Mouse (Mus musculus) bone marrow, adult 2 months (tissue): Measurements from ENCODE around the gene Akt2. TPM values are rescaled to one million over a fixed set of nuclear protein-coding genes. Genes with fewer than 3 reads are reported as not detected.
A peak's percentile ranks its signal among the peaks of the same experiment; 100 is the strongest.

Experiments used
- H3K27ac ChIP-seq: fragments of 200-500 bp; 2 replicates; pipeline ENCODE4 v1.5.1; 2012; ENCODE audit warnings: low read depth, mild to moderate bottlenecking, control low read depth, inconsistent platforms, low read length; ENCODE audit not compliant: control insufficient read depth, poor library complexity, insufficient read depth
- H3K4me1 ChIP-seq: fragments of 200-500 bp; 2 replicates; pipeline ENCODE4 v1.6.1; 2011; ENCODE audit warnings: low read length; ENCODE audit not compliant: control insufficient read depth, insufficient read depth
- H3K4me3 ChIP-seq: fragments of 200-500 bp; replicated peaks from 2 replicates; pipeline ENCODE3; 2011; ENCODE audit warnings: mild to moderate bottlenecking, low read depth, low read length, control low read depth; ENCODE audit not compliant: control insufficient read depth
- CTCF ChIP-seq: fragments of 200-500 bp; IDR thresholded peaks from 2 replicates; pipeline ENCODE4 v1.5.1; 2011; ENCODE audit warnings: low read length, control low read depth; ENCODE audit not compliant: control insufficient read depth, insufficient read depth
- POLR2A ChIP-seq: fragments of 200-500 bp; IDR thresholded peaks from 2 replicates; pipeline ENCODE4 v1.6.1; 2011; ENCODE audit warnings: low read depth, mild to moderate bottlenecking, control low read depth, low read length, borderline replicate concordance; ENCODE audit not compliant: control insufficient read depth
- WGBS: fragments of 180-500 bp; shearing (Covaris S2); methylation state at CpG from one replicate; pipeline ENCODE4 v1.1.7; 2018; 5-methylcytosine and 5-hydroxymethylcytosine counted together
- polyA plus RNA-seq: library from polyadenylated mRNA; stranded (reverse); fragments of >200 nt; gene quantifications from 2 replicates; pipeline ENCODE4 v1.2.4, GENCODE M21; 2011; ENCODE audit warnings: low replicate concordance; ENCODE audit not compliant: missing spikeins, insufficient read depth, insufficient read length

The Akt2 gene
- polyA plus RNA-seq, 1 experiment = 71.2 TPM

- no peak for TF ChIP-seq POLR2A
- H3K4me3 ChIP-seq = no peak overlapping the region
- 35% methylated on average over 5 of the region's 5 CpGs for WGBS
- peak overlapping the region; percentile 41; the same call in 1 of the 2 replicates for H3K27ac ChIP-seq
- H3K4me1 ChIP-seq = peaks cover 8% of the 10 kb centered on the region
Measured at GRCm38 (mm10) chr7:27607580-27607979, 16.2 kb downstream of the Akt2 start.

DNA sequence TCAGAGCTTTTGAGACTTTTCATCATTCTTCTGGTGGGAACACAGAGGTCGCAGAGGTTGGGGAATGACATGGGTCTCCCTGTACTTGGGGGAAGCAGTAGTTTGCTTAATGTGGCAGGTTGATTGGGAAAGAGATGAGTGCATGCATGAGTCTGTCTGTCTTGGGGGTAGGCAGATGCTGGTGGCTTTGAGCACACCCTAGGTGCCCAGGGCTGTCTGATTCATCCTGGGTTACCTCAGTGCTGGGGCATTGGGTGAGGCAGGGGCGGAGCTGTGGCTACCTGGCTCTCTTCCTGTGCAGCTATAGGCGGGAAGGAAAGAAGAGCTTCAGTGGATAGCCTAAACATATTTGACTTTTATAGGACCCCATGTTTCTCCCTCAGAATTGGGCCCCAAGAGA is 16.8 kb downstream of the Akt2 start:
- 43% methylated on average over 3 of the region's 3 CpGs for WGBS
- H3K27ac ChIP-seq = no peak overlapping the region

GRCm38 (mm10) chr7:27609285-27609684 is 17.9 kb downstream of the Akt2 start:
- H3K27ac ChIP-seq = no peak overlapping the region
- H3K4me1 ChIP-seq = peaks cover 8% of the 10 kb centered on the region
- WGBS = 62% methylated on average over 4 of the region's 4 CpGs
- no peak for TF ChIP-seq POLR2A
- TF ChIP-seq CTCF = no peak
- H3K4me3 ChIP-seq = no peak overlapping the region

More for the DNA sequence above, 16.8 kb downstream of the Akt2 start:
- peaks cover 8% of the 10 kb centered on the region for H3K4me1 ChIP-seq
- TF ChIP-seq POLR2A = no peak
- no peak for TF ChIP-seq CTCF
- no peak overlapping the region for H3K4me3 ChIP-seq

GRCm38 (mm10) chr7:27609688-27610087 is 18.3 kb downstream of the Akt2 start:
- H3K4me1 ChIP-seq = peaks cover 8% of the 10 kb centered on the region
- no peak for TF ChIP-seq CTCF
- no peak for TF ChIP-seq POLR2A
- no peak overlapping the region for H3K27ac ChIP-seq
- 30% methylated on average over 2 of the region's 2 CpGs for WGBS
- no peak overlapping the region for H3K4me3 ChIP-seq

DNA sequence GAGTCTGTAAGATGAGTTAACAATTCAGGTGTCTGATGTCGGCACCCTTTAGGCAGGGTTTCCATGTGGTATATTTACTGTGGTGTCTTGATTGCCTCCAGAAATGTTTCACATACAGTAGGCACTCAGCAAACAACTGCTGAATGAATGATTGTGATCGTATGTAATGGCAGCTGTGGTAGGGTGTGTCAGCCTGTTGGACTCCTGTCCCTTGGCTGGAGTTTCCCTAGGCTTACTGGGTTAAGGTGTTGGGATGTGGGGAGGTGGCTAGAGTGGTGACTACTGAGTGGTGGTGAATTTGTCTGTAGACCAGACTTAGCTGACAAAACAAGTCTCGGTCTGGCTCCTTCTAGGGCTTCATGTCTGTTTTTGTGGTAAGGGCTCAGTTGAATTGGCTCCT is 19.0 kb downstream of the Akt2 start:
- H3K27ac ChIP-seq = no peak overlapping the region
- H3K4me1 ChIP-seq = peaks cover 6% of the 10 kb centered on the region
- no peak overlapping the region for H3K4me3 ChIP-seq
- 90% methylated on average over 3 of the region's 3 CpGs for WGBS
- TF ChIP-seq CTCF = no peak
- TF ChIP-seq POLR2A = no peak

GRCm38 (mm10) chr7:27610871-27611270 is 19.5 kb downstream of the Akt2 start:
- 94% methylated on average over 5 of the region's 5 CpGs for WGBS
- no peak overlapping the region for H3K27ac ChIP-seq
- H3K4me1 ChIP-seq = peaks cover 5% of the 10 kb centered on the region
- no peak overlapping the region for H3K4me3 ChIP-seq
- TF ChIP-seq CTCF (no peak), POLR2A (no peak)

- H3K27ac ChIP-seq = no peak overlapping the region
- no peak overlapping the region for H3K4me3 ChIP-seq
- TF ChIP-seq POLR2A (no peak), CTCF (no peak)
- 71% methylated on average over 4 of the region's 4 CpGs for WGBS
- no peaks in the 10 kb centered on the region; the same call in none of the 2 replicates for H3K4me1 ChIP-seq
Measured at GRCm38 (mm10) chr7:27612940-27613339, 21.6 kb downstream of the Akt2 start.

DNA sequence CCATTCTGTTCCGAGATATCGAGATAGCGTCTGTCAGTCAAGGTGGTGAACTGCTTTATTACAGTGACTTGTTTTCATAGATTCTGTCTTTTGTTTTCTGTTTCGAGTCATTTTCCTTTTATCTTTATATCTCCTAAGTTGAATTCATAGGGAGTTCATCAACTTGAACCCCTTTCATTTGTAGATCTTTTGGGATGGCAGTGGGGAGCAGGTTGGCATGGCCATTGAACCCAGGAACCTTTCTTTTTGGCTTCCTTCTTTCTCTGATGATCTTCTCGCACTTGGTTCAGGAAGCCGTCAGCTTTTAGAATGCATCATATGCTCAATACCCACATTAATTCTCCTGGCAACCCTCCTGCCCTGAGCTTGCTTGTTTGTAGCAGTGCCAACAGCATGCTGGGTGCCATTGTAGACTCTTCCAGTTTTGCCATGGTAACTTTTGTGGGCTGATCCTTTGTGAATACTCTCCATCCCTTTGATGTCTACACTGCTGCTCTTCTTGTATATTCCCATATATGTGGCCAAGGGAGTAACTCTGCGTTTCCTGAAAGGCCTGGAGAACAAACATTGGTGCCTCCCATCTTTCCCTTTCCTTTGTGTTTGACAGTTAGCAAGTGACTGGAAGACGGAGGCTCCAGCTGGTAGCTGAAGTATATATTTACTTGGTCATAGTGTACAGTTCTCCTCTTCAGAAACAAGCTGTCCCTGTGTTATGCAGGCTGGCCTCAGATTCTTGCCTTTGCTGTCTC is 22.6 kb downstream of the Akt2 start:
- Histone ChIP-seq H3K4me3 (no peak overlapping the region), H3K27ac (no peak overlapping the region), H3K4me1 (no peaks in the 10 kb centered on the region; the same call in 1 of the 2 replicates)
- no peak for TF ChIP-seq POLR2A
- no peak for TF ChIP-seq CTCF
- 85% methylated on average over 8 of the region's 8 CpGs for WGBS

DNA sequence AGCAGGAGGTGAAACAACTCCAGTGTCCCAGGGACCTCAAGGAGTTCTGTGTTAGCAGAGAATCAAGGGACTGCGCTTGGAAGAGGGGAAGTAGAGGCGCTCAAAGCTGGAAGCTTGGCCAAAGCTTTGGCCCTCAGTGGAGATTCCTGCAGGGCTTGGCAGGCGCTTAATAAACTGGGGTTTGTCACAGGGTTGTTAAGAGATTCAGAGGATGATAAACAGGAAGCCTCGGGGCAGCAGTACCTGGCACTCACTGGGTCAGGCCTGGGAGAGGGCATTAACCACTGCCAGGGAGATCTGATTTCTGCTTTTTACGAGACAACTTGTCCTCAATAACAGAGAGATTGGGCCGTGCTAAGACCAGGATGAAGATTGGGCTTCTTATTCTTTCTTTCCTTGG is 29.7 kb downstream of the Akt2 start:
- Histone ChIP-seq H3K27ac (no peak overlapping the region), H3K4me1 (no peaks in the 10 kb centered on the region), H3K4me3 (no peak overlapping the region)
- WGBS = 83% methylated on average over 6 of the region's 6 CpGs
- no peak for TF ChIP-seq CTCF
- no peak for TF ChIP-seq POLR2A
